Mouse (Mus musculus) MEL (cell line): Measurements from ENCODE around the gene Rgs9bp.

Experiments
- CTCF ChIP-seq, 3 experiments: IDR thresholded peaks in 2 of 3; conservative IDR thresholded peaks in 1 of 3; 2 replicates each; pipeline ENCODE4 v1.5.1; 2011 to 2012; ENCODE audit warnings: low read length in 3 of 3, low read depth in 2 of 3, mild to moderate bottlenecking in 2 of 3, improper control_type of control experiment in 1 of 3, inconsistent platforms in 1 of 3, mixed read lengths in 1 of 3, moderate library complexity in 1 of 3; ENCODE audit not compliant: control insufficient read depth in 1 of 3, insufficient read depth in 1 of 3, poor library complexity in 1 of 3, severe bottlenecking in 1 of 3
- E2F4 ChIP-seq: IDR thresholded peaks from 2 replicates; pipeline ENCODE4 v1.6.1; 2011; ENCODE audit warnings: low read depth, low read length, improper control_type of control experiment, borderline replicate concordance
- MAX ChIP-seq: IDR thresholded peaks from 2 replicates; pipeline ENCODE4 v1.6.1; 2011; ENCODE audit warnings: low read length, improper control_type of control experiment
- POLR2A ChIP-seq, 2 experiments: IDR thresholded peaks; 2 replicates each; pipeline ENCODE4 v1.6.1; 2011 to 2012; ENCODE audit warnings: low read length in 2 of 2, mild to moderate bottlenecking in 2 of 2, control low read depth in 1 of 2, improper control_type of control experiment in 1 of 2, low read depth in 1 of 2, moderate library complexity in 1 of 2; ENCODE audit not compliant: control insufficient read depth in 1 of 2, insufficient read depth in 1 of 2, poor library complexity in 1 of 2
- POLR2AphosphoS5 ChIP-seq: IDR thresholded peaks from 2 replicates; pipeline ENCODE4 v1.6.1; 2012; ENCODE audit warnings: low read depth, borderline replicate concordance, mild to moderate bottlenecking, inconsistent platforms, low read length, moderate library complexity, mixed read lengths
- TCF12 ChIP-seq: IDR thresholded peaks from 2 replicates; pipeline ENCODE4 v1.6.1; 2014; ENCODE audit warnings: low read depth, mild to moderate bottlenecking, inconsistent platforms, low read length, improper control_type of control experiment, moderate library complexity
- UBTF ChIP-seq: IDR thresholded peaks from 2 replicates; pipeline ENCODE4 v1.6.1; 2012; ENCODE audit warnings: low read depth, mild to moderate bottlenecking, inconsistent platforms, low read length, improper control_type of control experiment, moderate library complexity, borderline replicate concordance; ENCODE audit not compliant: insufficient read depth
- ZC3H11A ChIP-seq: IDR thresholded peaks from 2 replicates; pipeline ENCODE4 v1.6.1; 2012; ENCODE audit warnings: low read depth, mild to moderate bottlenecking, inconsistent platforms, low read length, improper control_type of control experiment
- ZKSCAN1 ChIP-seq: IDR thresholded peaks from 2 replicates; pipeline ENCODE4 v1.6.1; 2012; ENCODE audit warnings: low read depth, mild to moderate bottlenecking, inconsistent platforms, low read length, improper control_type of control experiment, moderate library complexity

DNA sequence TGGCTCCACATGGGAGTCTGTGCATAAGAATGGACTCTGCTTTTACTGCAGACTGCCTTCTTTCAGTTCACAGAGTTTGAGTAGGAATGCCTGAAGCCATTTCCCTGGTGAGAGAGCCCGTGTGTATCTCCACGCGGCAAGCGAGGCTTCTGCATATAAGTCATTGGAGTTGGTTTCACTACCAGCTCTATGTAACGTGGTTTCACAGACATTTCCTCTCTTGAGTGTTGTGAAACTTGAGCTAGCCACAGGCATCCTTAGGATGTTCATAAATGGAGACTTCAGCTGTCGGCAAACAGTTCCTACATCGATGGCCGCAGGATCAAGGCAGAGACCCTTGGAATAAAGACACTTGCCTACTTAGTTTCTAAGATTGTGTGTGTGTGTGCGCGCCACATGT is 23.9 kb upstream of the Rgs9bp start:
- TF ChIP-seq MAX: no peak
- no peak for TF ChIP-seq CTCF (IDR thresholded peaks at IDR 0.05 in 2 of 3, conservative IDR thresholded peaks at IDR 0.05 in 1 of 3; ENCODE audit: control insufficient read depth in 1 of 3, insufficient read depth in 1 of 3, low read depth in 2 of 3, low read length in 3 of 3, poor library complexity in 1 of 3, severe bottlenecking in 1 of 3)
- TF ChIP-seq UBTF: no peak
- TF ChIP-seq ZC3H11A: no peak
- no peak for TF ChIP-seq POLR2AphosphoS5
- no peak for TF ChIP-seq E2F4
- no peak for TF ChIP-seq TCF12
- no peak for TF ChIP-seq POLR2A (IDR thresholded peaks at IDR 0.05; ENCODE audit: control insufficient read depth in 1 of 2, insufficient read depth in 1 of 2, low read depth in 1 of 2, low read length in 2 of 2, poor library complexity in 1 of 2)
- TF ChIP-seq ZKSCAN1: no peak
